Mouse (Mus musculus): ENCODE measurements around the gene Tbck. TPM values are rescaled to one million over a fixed set of nuclear protein-coding genes. Genes with fewer than 3 reads are reported as not detected.

Gene Tbck
- total RNA-seq, 2 experiments from 2014 or later, result 35.3 to 36.6 TPM

- DNase-seq (ENCODE audit: extremely low spot score in 1 of 2, low spot score in 2 of 2), result no peak
- intact Hi-C loops (cut with DNase I), result no loop called here
Observed at GRCm38 (mm10) chr3:132856651-132857050, 172.7 kb downstream of the Tbck start.

GRCm38 (mm10) chr3:132858849-132859248, 174.9 kb downstream of the Tbck start:
- DNase-seq (ENCODE audit: extremely low spot score in 1 of 2, low spot score in 2 of 2), result no peak
- intact Hi-C loops (cut with DNase I), result no loop called here

- intact Hi-C loops (cut with DNase I), result no loop called here
Observed at GRCm38 (mm10) chr3:132859573-132859972, 175.6 kb downstream of the Tbck start.

GRCm38 (mm10) chr3:132860796-132861195, 176.9 kb downstream of the Tbck start:
- intact Hi-C loops (cut with DNase I), result no loop called here
- no peak for DNase-seq (ENCODE audit: extremely low spot score in 1 of 2, low spot score in 2 of 2)

More at GRCm38 (mm10) chr3:132859573-132859972, 175.6 kb downstream of the Tbck start:
- DNase-seq (ENCODE audit: extremely low spot score in 1 of 2, low spot score in 2 of 2), result no peak

- no peak for DNase-seq (ENCODE audit: extremely low spot score in 1 of 2, low spot score in 2 of 2)
- intact Hi-C loops (cut with DNase I), result no loop called here
Observed at GRCm38 (mm10) chr3:132863843-132864242, 179.9 kb downstream of the Tbck start.

GRCm38 (mm10) chr3:132864329-132864919, 180.5 kb downstream of the Tbck start:
- intact Hi-C loops (cut with DNase I), result no loop called here
- no peak for DNase-seq (ENCODE audit: extremely low spot score in 1 of 2, low spot score in 2 of 2)

- intact Hi-C loops (cut with DNase I), result no loop called here
- DNase-seq (ENCODE audit: extremely low spot score in 1 of 2, low spot score in 2 of 2), result no peak
Observed at GRCm38 (mm10) chr3:132864986-132865385, 181.0 kb downstream of the Tbck start.

- no peak for DNase-seq (ENCODE audit: extremely low spot score in 1 of 2, low spot score in 2 of 2)
- intact Hi-C loops (cut with DNase I), result no loop called here
Observed at GRCm38 (mm10) chr3:132865596-132865995, 181.7 kb downstream of the Tbck start.

- intact Hi-C loops (cut with DNase I), result no loop called here
- DNase-seq (ENCODE audit: extremely low spot score in 1 of 2, low spot score in 2 of 2), result no peak
Observed at GRCm38 (mm10) chr3:132866984-132867383, 183.0 kb downstream of the Tbck start.

- intact Hi-C loops (cut with DNase I), result no loop called here
- peak in 1 of 2 experiments; percentile 56 for DNase-seq (ENCODE audit: extremely low spot score in 1 of 2, low spot score in 2 of 2)
Observed at GRCm38 (mm10) chr3:132868838-132869237, 184.9 kb downstream of the Tbck start.

GRCm38 (mm10) chr3:132870079-132870478, 186.1 kb downstream of the Tbck start:
- intact Hi-C loops (cut with DNase I), result no loop called here
- peak in 1 of 2 experiments; percentile 12 for DNase-seq (ENCODE audit: extremely low spot score in 1 of 2, low spot score in 2 of 2)

- intact Hi-C loops (cut with DNase I), result no loop called here
- peak in 1 of 2 experiments; percentile 54 for DNase-seq (ENCODE audit: extremely low spot score in 1 of 2, low spot score in 2 of 2)
Observed at GRCm38 (mm10) chr3:132871318-132871904, 187.5 kb downstream of the Tbck start.

- DNase-seq (ENCODE audit: extremely low spot score in 1 of 2, low spot score in 2 of 2), result no peak
- intact Hi-C loops (cut with DNase I), result no loop called here
Observed at GRCm38 (mm10) chr3:132873251-132873650, 189.3 kb downstream of the Tbck start.

GRCm38 (mm10) chr3:132876011-132876708, 192.2 kb downstream of the Tbck start:
- intact Hi-C loops (cut with DNase I), result no loop called here
- no peak for DNase-seq (ENCODE audit: extremely low spot score in 1 of 2, low spot score in 2 of 2)

- intact Hi-C loops (cut with DNase I), result no loop called here
- no peak for DNase-seq (ENCODE audit: extremely low spot score in 1 of 2, low spot score in 2 of 2)
Observed at GRCm38 (mm10) chr3:132876933-132877676, 193.2 kb downstream of the Tbck start.

GRCm38 (mm10) chr3:132880361-132880760, 196.4 kb downstream of the Tbck start:
- intact Hi-C loops (cut with DNase I), result no loop called here
- no peak for DNase-seq (ENCODE audit: extremely low spot score in 1 of 2, low spot score in 2 of 2)

GRCm38 (mm10) chr3:132880826-132881225, 196.9 kb downstream of the Tbck start:
- intact Hi-C loops (cut with DNase I), result no loop called here
- DNase-seq (ENCODE audit: extremely low spot score in 1 of 2, low spot score in 2 of 2), result no peak

GRCm38 (mm10) chr3:132883256-132883655, 199.3 kb downstream of the Tbck start:
- no peak for DNase-seq (ENCODE audit: extremely low spot score in 1 of 2, low spot score in 2 of 2)
- intact Hi-C loops (cut with DNase I), result no loop called here

GRCm38 (mm10) chr3:132884459-132884858, 200.5 kb downstream of the Tbck start:
- DNase-seq (ENCODE audit: extremely low spot score in 1 of 2, low spot score in 2 of 2), result no peak
- intact Hi-C loops (cut with DNase I), result no loop called here
